Mouse (Mus musculus) bone marrow macrophage, adult 2 months (primary cell): ENCODE measurements around the gene 9430007A20Rik. TPM values are rescaled to one million over a fixed set of nuclear protein-coding genes. Genes with fewer than 3 reads are reported as not detected.
"Not testable (repeated sequence)": the region's sequence is repeated elsewhere in the genome, so short reads cannot be mapped to it uniquely, and the experiment has no call there.

Experiments used
- H3K27ac ChIP-seq: 2 replicates; pipeline ENCODE4 v1.5.1; 2012; ENCODE audit warnings: low read depth, low read length; ENCODE audit not compliant: insufficient read depth
- H3K4me1 ChIP-seq: 2 replicates; pipeline ENCODE4 v1.6.1; 2012; ENCODE audit warnings: low read length; ENCODE audit not compliant: control insufficient read depth, insufficient read depth
- H3K4me3 ChIP-seq: 2 replicates; pipeline ENCODE4 v1.5.1; 2012; ENCODE audit warnings: mild to moderate bottlenecking, low read length, moderate library complexity; ENCODE audit not compliant: insufficient read depth
- CTCF ChIP-seq: IDR thresholded peaks from 2 replicates; pipeline ENCODE4 v1.5.1; 2012; ENCODE audit warnings: low read depth, mild to moderate bottlenecking, low read length, moderate library complexity
- POLR2A ChIP-seq: IDR thresholded peaks from 2 replicates; pipeline ENCODE4 v1.6.1; 2012; ENCODE audit warnings: mild to moderate bottlenecking, low read depth, low read length, borderline replicate concordance
- polyA plus RNA-seq: library from polyadenylated mRNA; stranded (reverse); fragments of >200 nt; gene quantifications from 2 replicates; pipeline ENCODE4 v1.2.4, GENCODE M21; 2012; ENCODE audit not compliant: missing spikeins, insufficient read depth, insufficient read length

Gene 9430007A20Rik
- not detected in 2 replicates for polyA plus RNA-seq

DNA sequence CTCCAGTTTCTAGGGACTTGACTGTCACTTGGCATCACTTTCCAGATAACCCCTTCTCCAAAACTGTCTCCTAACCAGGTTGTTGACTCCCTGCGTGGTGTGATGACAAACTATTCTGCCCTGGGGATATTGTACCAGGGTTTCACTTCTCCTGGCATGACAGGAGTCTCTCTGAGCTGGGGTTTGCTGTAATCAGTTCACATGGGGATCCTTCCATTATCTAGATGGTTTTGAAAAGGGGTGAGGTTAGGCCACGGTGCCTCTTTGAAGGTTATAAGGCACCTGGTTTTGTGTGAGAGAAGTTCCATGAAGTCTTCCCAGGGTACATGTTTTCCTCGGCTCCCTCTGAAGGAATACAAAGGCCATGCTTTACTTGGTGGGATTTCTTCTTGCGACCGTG lies at the start of gene 9430007A20Rik:
Gene 9430007A20Rik (plus strand): TSS at position 301 of the 400 bp plus-strand sequence.
- Histone ChIP-seq H3K4me3 (no peak within 1 kb of the TSS), H3K27ac (no peak within 1 kb of the TSS), H3K4me1 (no peaks in the 10 kb centered on the region)
- no peak for TF ChIP-seq CTCF
- TF ChIP-seq POLR2A = no peak

DNA sequence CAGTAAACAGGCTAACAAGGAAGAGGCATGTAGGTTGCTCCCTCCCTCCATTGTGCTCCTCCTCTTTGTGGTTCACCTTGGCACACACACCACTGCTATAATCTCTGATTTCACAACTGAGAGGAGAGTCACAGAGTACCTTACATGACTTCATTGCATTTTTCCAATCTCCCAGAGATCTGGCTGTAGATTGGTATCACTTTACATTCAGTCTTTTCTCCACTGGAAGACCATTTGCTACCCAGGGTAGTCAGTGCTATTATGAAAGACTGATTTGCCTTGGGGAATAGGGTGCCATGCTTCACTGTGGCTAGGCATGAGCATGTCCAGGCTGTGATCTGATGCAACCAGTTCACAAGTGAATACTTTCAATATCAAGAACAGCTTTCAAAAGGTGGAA lies 26.3 kb upstream of the 9430007A20Rik start:
- no peaks in the 10 kb centered on the region for H3K4me1 ChIP-seq
- no peak overlapping the region for H3K27ac ChIP-seq
- no peak for TF ChIP-seq CTCF
- no peak for TF ChIP-seq POLR2A
- no peak overlapping the region for H3K4me3 ChIP-seq

DNA sequence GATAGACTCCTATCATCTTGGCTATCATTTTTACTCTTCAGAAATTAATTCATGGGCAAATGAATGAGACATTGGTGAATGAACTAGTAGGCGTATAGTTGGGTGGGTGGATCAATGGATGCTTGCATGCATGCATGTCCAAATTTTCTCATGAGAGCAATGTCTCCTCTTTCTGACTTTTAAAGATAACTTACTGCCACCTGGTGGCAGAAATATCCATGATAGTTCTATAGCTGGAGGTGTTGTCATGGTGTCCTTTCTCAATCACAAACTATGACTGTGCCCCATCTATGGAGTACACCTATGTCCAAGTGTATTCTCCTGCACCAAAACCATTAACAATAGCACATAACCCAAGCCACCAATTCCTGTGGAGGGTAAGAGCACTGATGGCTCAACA lies 13.1 kb upstream of the 9430007A20Rik start:
- H3K4me3 ChIP-seq = no peak overlapping the region
- no peak overlapping the region for H3K27ac ChIP-seq
- TF ChIP-seq POLR2A (no peak), CTCF (no peak)

DNA sequence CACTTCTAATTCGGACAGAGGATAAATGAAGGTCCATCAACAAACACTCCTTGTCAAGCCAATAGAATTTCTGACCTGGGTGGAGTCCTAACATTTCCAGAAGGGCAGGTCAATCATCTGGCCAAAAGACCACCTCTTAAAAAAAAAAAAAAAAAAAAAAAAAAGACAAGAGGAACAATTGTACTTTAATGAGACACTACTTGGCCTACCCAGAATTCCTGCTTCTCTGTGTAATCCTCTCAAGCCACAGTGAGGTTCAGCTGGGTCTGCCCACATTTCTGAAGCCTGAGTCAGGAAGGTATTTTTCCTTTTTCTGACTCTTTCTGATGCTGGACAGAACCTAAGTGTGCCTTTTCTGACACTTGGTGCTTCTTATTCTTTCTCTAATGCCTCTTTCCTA lies 25.1 kb downstream of the 9430007A20Rik start:
- H3K4me3 ChIP-seq = no peak overlapping the region
- H3K27ac ChIP-seq = no peak overlapping the region

More for the DNA sequence above, 13.1 kb upstream of the 9430007A20Rik start:
- H3K4me1 ChIP-seq = no peaks in the 10 kb centered on the region

DNA sequence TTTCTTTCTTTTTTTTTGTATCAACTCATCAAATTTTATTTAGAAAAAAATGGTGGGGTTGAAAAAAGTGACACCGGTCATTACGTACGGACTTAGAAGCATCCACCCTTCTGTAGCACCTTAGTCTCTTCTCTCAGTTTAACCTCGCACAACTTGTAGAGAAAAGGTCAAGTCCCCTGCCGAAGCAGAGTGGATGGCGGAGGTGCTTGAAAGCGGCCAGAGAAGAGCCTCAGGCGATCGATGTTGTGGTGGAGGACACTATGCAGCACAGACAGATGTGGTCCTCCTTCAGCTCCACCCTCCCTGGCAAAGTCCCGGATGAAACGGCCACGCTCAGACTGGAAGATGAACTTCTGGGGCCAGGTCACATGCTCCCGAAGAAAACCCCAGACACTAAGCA lies 25.7 kb downstream of the 9430007A20Rik start:
- H3K4me1 ChIP-seq, H3K27ac ChIP-seq, H3K4me3 ChIP-seq: not testable (repeated sequence)

More for the DNA sequence above, 25.1 kb downstream of the 9430007A20Rik start:
- no peak for TF ChIP-seq CTCF
- no peak for TF ChIP-seq POLR2A
- H3K4me1 ChIP-seq = no peaks in the 10 kb centered on the region

DNA sequence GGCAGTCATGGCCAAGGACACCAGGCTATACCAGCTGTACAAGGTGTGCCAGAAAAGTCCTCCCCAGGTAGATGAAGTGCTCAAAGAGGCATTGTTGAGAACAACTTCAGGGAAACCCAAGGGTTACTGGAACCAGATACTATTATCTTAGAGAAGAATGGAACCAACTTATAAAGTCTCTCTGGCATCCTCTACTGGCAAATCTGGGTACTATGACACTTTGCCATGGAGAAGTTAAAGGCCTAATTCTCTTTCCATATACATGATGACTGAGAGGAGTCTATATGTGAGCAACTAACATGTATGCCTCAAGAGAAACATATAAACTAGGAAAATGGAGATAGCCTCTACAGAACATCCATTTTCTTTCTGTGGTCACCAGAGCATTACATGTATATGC lies 31.5 kb downstream of the 9430007A20Rik start:
- TF ChIP-seq POLR2A (no peak), CTCF (no peak)
- Histone ChIP-seq H3K4me3 (no peak overlapping the region), H3K27ac (no peak overlapping the region), H3K4me1 (no peaks in the 10 kb centered on the region)

DNA sequence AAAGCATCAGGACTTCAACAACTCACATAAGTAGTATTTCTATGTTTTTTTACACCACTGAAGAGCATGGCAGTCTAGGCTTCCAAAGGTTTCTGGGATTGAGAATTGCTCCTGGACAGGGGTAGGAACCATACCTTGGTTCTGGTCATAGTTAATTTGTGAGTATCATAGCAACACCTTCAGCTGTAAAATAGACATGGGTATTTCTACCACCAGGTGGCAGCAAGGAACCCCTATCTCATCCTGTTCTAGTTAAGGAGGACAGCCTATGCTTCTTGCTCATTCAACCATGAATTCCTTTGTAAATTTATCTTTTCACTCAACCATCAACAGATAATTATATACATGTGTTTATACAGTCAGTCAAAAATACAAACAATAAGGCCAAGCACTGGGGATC lies 40.2 kb downstream of the 9430007A20Rik start:
- TF ChIP-seq POLR2A (no peak), CTCF (no peak)
- H3K4me1 ChIP-seq = no peaks in the 10 kb centered on the region
- H3K4me3 ChIP-seq = no peak overlapping the region
- no peak overlapping the region for H3K27ac ChIP-seq

DNA sequence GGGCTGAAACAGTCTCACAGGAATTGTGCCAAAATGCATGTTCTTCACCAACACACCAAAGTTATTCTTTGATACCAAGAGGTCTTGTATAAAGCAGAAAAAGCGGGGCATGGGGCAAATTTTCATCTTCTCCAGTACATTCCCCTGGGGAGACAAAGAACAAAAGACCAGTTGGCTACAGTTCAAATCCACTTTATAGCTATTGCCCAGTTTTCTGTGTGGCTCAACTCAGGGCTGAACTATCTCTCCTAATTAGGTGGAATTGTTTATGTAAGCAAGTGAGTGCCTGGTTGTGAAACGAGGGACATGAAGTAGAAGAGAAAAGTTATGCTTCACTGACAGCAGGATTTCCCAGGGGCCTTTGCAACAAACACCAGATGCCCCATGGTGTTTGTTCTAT lies 41.6 kb downstream of the 9430007A20Rik start:
- Histone ChIP-seq H3K4me1 (no peaks in the 10 kb centered on the region), H3K4me3 (no peak overlapping the region), H3K27ac (no peak overlapping the region)
- TF ChIP-seq CTCF = no peak
- no peak for TF ChIP-seq POLR2A

DNA sequence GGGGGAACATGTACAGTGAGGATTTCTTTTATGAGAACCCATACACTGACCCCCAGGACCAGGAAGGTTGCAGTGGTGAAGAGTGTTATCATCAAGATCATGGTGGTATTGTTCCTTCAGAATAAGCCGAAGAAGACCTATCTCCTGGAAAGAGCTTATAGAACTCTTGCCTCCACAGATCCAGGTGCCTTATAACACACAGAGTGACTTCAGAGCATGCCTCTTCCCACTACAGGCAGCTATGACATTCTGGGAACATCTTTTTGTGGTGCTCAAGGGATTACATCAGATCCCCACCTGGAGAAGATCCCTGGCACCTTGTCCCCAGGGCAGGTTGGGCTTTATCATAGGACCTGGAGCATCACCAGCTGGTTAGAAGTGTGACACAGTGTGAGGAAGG lies 45.4 kb downstream of the 9430007A20Rik start, which contains the start of gene Gm13124:
Gene Gm13124 (minus strand): TSS at position 101 of the 400 bp plus-strand sequence.
- no peak within 1 kb of the TSS for H3K4me3 ChIP-seq
- H3K4me1 ChIP-seq = no peaks in the 10 kb centered on the region
- TF ChIP-seq POLR2A (no peak), CTCF (no peak)
- no peak within 1 kb of the TSS for H3K27ac ChIP-seq

DNA sequence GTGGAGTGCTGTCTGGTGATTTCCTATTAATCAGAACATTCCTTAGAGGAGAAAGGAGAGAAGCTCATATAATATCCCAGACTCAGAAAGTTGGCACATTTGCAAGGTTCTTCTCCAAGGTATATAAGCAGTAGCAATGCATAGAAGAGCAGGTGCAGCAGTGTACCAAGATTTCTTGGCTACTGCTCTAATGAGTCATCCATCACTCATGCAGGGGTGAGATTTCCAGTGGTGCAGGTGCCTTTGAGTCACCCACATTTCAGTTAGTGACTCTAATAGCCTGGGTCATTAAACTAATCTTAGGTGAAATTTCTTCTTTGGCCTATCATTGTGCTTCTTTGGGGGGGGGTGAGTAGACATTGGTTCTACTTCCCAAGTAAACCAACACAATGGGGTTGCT lies 48.1 kb downstream of the 9430007A20Rik start:
- Histone ChIP-seq H3K27ac (no peak overlapping the region), H3K4me3 (no peak overlapping the region), H3K4me1 (no peaks in the 10 kb centered on the region)
- TF ChIP-seq POLR2A (no peak), CTCF (no peak)

Other genes with a start within 250 kb of the 9430007A20Rik start
- not detected in 2 replicates for gene Pramel5, start 239.3 kb upstream of the 9430007A20Rik start, polyA plus RNA-seq
- not detected in 2 replicates for gene Gm13128, start 189.6 kb upstream of the 9430007A20Rik start, polyA plus RNA-seq
- not detected in 2 replicates for gene Gm13119, start 161.9 kb upstream of the 9430007A20Rik start, polyA plus RNA-seq
- gene Pramef20, start 141.9 kb upstream of the 9430007A20Rik start, polyA plus RNA-seq = not detected in 2 replicates
- not detected in 2 replicates for gene Pramef12, start 111.4 kb upstream of the 9430007A20Rik start, polyA plus RNA-seq
- not detected in 2 replicates for gene 1700012P22Rik, start 81.0 kb upstream of the 9430007A20Rik start, polyA plus RNA-seq
- gene Gm9944, start 66.5 kb upstream of the 9430007A20Rik start, polyA plus RNA-seq = not detected in 2 replicates
- gene Aadacl3, start 56.1 kb upstream of the 9430007A20Rik start, polyA plus RNA-seq = not detected in 2 replicates
- not detected in 2 replicates for gene Gm13124, start 45.3 kb downstream of the 9430007A20Rik start, polyA plus RNA-seq
- gene Aadacl4, start 93.9 kb downstream of the 9430007A20Rik start, polyA plus RNA-seq = not detected in 2 replicates
- gene Gm436, start 166.5 kb downstream of the 9430007A20Rik start, polyA plus RNA-seq = not detected in 2 replicates
- not detected in 2 replicates for gene Gm13178, start 201.6 kb downstream of the 9430007A20Rik start, polyA plus RNA-seq